Mouse (Mus musculus) heart, adult 2 months (tissue): ENCODE measurements around the gene Tmem9b. TPM values are rescaled to one million over a fixed set of nuclear protein-coding genes. Genes with fewer than 3 reads are reported as not detected.

ENCODE experiments used
- DNase-seq, 2 experiments: peaks; one replicate each; pipeline ENCODE4 v3.0.0; 2021
- H3K27ac ChIP-seq: fragments of 200-600 bp; 2 replicates; pipeline ENCODE4 v1.8.1; 2022
- H3K27me3 ChIP-seq: fragments of 200-500 bp; 2 replicates; pipeline ENCODE4 v1.6.1; 2012; ENCODE audit warnings: mild to moderate bottlenecking, low read length, inconsistent platforms, mixed read lengths; ENCODE audit not compliant: control insufficient read depth, insufficient read depth
- H3K36me3 ChIP-seq: fragments of 200-500 bp; 2 replicates; pipeline ENCODE4 v1.6.1; 2012; ENCODE audit warnings: low read length, inconsistent platforms; ENCODE audit not compliant: control insufficient read depth, insufficient read depth
- H3K4me1 ChIP-seq: fragments of 200-500 bp; 2 replicates; pipeline ENCODE4 v1.6.1; 2011; ENCODE audit warnings: low read length; ENCODE audit not compliant: control insufficient read depth, insufficient read depth
- H3K4me3 ChIP-seq: fragments of 200-600 bp; 2 replicates; pipeline ENCODE4 v1.8.1; 2022
- H3K79me2 ChIP-seq: fragments of 200-500 bp; replicated peaks from 2 replicates; pipeline ENCODE4 v1.6.1; 2012; ENCODE audit warnings: mild to moderate bottlenecking, inconsistent platforms, low read length, moderate library complexity, mixed read lengths; ENCODE audit not compliant: control insufficient read depth, insufficient read depth
- H3K9ac ChIP-seq: fragments of 200-500 bp; 2 replicates; pipeline ENCODE4 v1.6.1; 2012; ENCODE audit warnings: low read depth, mild to moderate bottlenecking, control low read depth, inconsistent platforms, low read length, mixed read lengths
- CTCF ChIP-seq: fragments of 200-600 bp; IDR thresholded peaks from 2 replicates; pipeline ENCODE4 v1.8.1; 2022; ENCODE audit warnings: antibody characterized with exemption, mild to moderate bottlenecking, moderate library complexity
- EP300 ChIP-seq: fragments of 200-500 bp; IDR thresholded peaks from 2 replicates; pipeline ENCODE4 v1.6.1; 2011; ENCODE audit warnings: low read depth, low read length, control low read depth; ENCODE audit not compliant: insufficient read depth
- POLR2A ChIP-seq: fragments of 200-500 bp; IDR thresholded peaks from 2 replicates; pipeline ENCODE4 v1.6.1; 2011; ENCODE audit warnings: mild to moderate bottlenecking, low read depth, low read length, control low read depth; ENCODE audit not compliant: insufficient read depth
- WGBS: fragments of 180-500 bp; shearing (Covaris S2); methylation state at CpG from one replicate; pipeline ENCODE4 v1.1.7; 2018; 5-methylcytosine and 5-hydroxymethylcytosine counted together
- intact Hi-C: fragments of 180-260 bp; cut with DNase I; formaldehyde crosslinking; loops from one replicate; pipeline ENCODE4 v1.15.1; 2025
- polyA plus RNA-seq: library from polyadenylated mRNA; depleted of rRNA; stranded (reverse); fragments of >200 nt; gene quantifications from 2 replicates; pipeline ENCODE4 v1.2.3, GENCODE M21; 2012
- total RNA-seq, 2 experiments: library from RNA; stranded (reverse); gene quantifications; 2 replicates each; pipeline ENCODE4 v1.2.3; 2021

Tmem9b gene
- total and polyA plus RNA-seq, 3 experiments: 28.1 to 35.4 (median 34.3) TPM

DNA sequence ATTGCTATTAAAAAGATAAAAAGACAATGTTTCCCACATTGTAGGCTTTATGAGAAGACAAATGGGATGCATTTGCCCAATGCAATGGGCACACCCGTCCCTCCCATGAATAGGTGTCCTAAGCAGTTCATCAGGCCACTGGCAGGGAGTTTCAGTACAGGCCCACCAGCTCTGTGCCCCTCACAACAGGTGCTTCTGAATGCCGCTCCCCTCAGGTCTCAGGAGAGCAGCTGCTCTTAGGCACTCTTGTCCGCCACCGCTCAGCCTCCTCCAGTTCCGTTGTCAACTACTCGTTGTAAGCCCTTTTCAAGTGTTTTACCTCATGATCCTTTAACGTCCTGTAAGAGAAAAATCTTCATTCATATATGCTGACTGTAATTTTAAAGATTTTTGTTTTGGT, 40.5 kb downstream of the Tmem9b start:
- intact Hi-C loops: no loop called here
- no peak overlapping the region for H3K27ac ChIP-seq
- H3K4me3 ChIP-seq: no peak overlapping the region
- 92% methylated on average over 7 of the region's 7 CpGs for WGBS
- no peaks in the 10 kb centered on the region for H3K27me3 ChIP-seq
- no peak overlapping the region for H3K9ac ChIP-seq
- H3K36me3 ChIP-seq: peaks cover 7% of the 10 kb centered on the region
- H3K4me1 ChIP-seq: peaks cover 6% of the 10 kb centered on the region
- no peaks in the 10 kb centered on the region for H3K79me2 ChIP-seq
- TF ChIP-seq CTCF: no peak
- no peak for TF ChIP-seq EP300
- no peak for TF ChIP-seq POLR2A
- no peak for DNase-seq

DNA sequence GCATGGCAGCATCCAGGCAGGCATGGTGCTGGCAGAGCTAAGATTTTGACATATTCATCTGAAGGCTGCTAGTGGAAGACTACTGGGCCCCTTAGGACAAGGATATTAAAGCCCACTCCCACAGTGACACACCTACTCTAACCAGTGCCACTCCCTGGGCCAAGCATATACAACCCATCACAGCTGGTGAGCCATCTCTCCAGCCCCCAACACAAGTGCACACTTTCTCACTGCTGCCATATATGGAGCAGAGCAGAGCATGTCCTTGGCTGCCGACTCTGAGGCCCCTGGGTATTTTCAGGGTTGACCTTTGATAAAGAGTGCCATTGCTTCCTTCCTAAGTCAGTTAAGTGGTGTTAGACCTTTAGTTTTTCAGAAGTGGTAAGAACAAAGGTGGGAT, 42.6 kb downstream of the Tmem9b start:
- Histone ChIP-seq H3K4me1 (peaks cover 6% of the 10 kb centered on the region), H3K9ac (no peak overlapping the region), H3K27ac (peak overlapping the region; percentile 53; the same call in 1 of the 2 replicates), H3K27me3 (no peaks in the 10 kb centered on the region), H3K4me3 (no peak overlapping the region), H3K36me3 (peaks cover 7% of the 10 kb centered on the region), H3K79me2 (no peaks in the 10 kb centered on the region)
- TF ChIP-seq EP300: no peak
- TF ChIP-seq POLR2A: no peak
- no peak for TF ChIP-seq CTCF
- intact Hi-C loops: no loop called here
- 12% methylated on average over 1 of the region's 1 CpGs for WGBS
- DNase-seq: no peak

DNA sequence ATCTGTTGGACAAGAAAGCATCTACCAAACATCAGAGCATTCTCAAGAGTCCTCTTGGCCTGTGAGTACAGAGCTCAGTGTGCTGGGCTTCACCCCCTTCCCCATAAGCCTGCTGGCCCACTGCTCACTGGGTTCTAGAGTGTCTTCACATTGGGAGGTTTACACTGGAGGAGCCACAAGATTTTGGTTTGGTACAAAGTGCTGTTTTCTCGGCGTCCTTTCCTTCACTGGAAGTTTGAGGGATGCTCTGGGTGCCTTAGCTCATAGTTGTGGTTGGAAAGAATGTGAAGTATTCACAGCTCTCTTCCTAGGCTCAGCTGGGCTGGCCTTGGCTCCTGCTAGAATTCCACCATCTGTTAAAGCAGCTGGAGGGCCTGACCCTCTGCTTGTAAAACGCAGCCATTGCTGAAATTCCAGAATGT, 43.7 kb downstream of the Tmem9b start:
- peak; percentile 60; the same call in 1 of the 2 replicates for TF ChIP-seq EP300
- no peak for TF ChIP-seq POLR2A
- no peak for TF ChIP-seq CTCF
- no peak overlapping the region for H3K4me3 ChIP-seq
- intact Hi-C loops: loop anchor here (2.0 kb wide), 1 partner anchor 184 kb away; no protein-coding TSS in a partner anchor

DNA sequence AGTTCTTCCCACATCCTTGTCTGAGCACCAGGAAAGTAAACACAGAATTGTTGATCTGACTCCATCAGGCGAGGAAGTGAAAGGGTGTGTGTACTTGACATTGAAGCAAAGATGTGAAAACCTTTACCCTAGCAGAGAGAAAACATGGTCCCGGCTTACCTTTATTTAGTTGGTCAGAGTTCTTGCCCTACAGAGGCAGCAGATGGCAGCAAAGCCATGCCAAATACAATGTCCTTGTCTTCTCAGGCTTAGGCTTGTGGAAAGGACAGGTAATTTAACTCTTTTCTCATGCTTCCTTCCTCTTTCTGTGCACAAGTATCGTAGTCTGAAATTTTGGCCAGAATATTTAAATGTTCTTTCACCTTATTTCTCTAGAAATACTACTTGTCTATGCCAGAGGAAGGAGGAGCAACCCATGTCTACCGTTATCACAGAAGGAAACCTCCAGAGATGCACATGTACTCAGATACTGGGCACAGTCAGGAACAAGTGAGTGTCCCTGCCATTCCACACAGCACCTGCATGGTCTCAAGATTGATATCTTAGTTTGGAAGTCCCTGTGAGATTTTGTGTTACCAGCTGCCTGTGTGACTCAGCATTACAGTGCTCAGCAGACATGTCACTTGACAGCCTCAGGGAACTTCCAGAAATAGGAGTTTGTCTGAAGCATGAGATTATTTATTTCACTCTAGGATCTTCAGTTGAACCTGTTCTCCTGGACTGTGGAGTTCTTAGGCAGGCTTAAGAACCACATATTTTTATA, 45.5 kb downstream of the Tmem9b start:
- WGBS: 30% methylated on average over 4 of the region's 4 CpGs
- no peak overlapping the region; the same call in 1 of the 2 replicates for H3K27ac ChIP-seq
- intact Hi-C loops: no loop called here
- no peak for TF ChIP-seq POLR2A
- 0 out of 2 replicates have a peak, but pooled peaks have one; percentile 21 for TF ChIP-seq EP300
- peak; percentile 81 for TF ChIP-seq CTCF
- H3K36me3 ChIP-seq: peaks cover 7% of the 10 kb centered on the region
- peak; percentile 45 to 48 for DNase-seq
- no peaks in the 10 kb centered on the region for H3K27me3 ChIP-seq
- H3K9ac ChIP-seq: no peak overlapping the region
- H3K79me2 ChIP-seq: no peaks in the 10 kb centered on the region
- H3K4me1 ChIP-seq: peaks cover 9% of the 10 kb centered on the region
- H3K4me3 ChIP-seq: no peak overlapping the region

More for the DNA sequence above, 43.7 kb downstream of the Tmem9b start:
- Histone ChIP-seq H3K79me2 (no peaks in the 10 kb centered on the region), H3K9ac (no peak overlapping the region), H3K36me3 (peaks cover 7% of the 10 kb centered on the region), H3K27ac (peak overlapping the region; percentile 34), H3K27me3 (no peaks in the 10 kb centered on the region), H3K4me1 (peaks cover 6% of the 10 kb centered on the region)
- WGBS: 30% methylated on average over 3 of the region's 3 CpGs
- peak; percentile 57 to 67 for DNase-seq

DNA sequence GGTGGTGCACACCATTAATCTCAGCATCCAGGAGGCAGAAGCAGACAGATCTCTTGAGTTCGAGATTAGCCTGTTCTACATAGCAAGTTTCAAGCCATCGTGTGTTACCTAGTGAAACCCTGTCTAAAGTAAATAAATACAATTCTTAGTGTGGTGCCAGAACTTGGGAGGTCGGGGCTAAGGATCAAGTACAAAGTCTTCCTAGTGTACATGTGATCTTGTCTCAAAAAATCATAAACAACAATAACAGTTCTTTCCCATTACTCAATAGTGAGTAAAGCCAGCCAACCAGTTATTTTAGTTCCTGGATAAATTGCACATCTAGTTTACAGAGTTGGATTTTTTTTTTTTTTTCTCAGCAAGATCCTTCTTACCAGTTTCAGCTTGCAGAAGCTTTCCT, 48.2 kb downstream of the Tmem9b start:
- no peaks in the 10 kb centered on the region for H3K27me3 ChIP-seq
- no peak overlapping the region for H3K27ac ChIP-seq
- WGBS: 63% methylated on average over 3 of the region's 3 CpGs
- H3K9ac ChIP-seq: no peak overlapping the region
- H3K79me2 ChIP-seq: no peaks in the 10 kb centered on the region
- peaks cover 8% of the 10 kb centered on the region for H3K4me1 ChIP-seq
- peak overlapping the region; percentile 85; the same call in 1 of the 2 replicates for H3K4me3 ChIP-seq
- no peak for DNase-seq
- intact Hi-C loops: no loop called here
- TF ChIP-seq POLR2A (no peak), EP300 (no peak), CTCF (no peak)
- peaks cover 4% of the 10 kb centered on the region for H3K36me3 ChIP-seq

DNA sequence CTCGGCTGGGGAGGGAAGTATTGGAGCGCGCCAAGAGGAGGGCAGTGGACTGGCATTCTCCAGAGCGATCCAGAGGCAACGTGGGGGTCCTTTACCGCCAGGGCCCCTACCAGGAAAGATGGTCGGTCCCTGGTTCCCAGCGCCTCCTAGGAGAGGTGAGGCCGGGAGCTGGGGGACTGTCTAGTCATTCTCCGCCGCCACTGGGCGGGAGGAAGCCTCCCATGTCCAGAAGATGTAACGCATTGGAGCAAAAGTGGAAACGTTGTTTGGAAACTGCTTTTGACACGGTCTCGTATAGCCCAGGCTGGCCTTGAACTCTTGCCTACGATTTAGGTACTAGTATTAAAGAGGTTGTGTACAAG, 48.7 kb downstream of the Tmem9b start:
- H3K27ac ChIP-seq: peak overlapping the region; percentile 66
- H3K36me3 ChIP-seq: peaks cover 2% of the 10 kb centered on the region
- H3K4me1 ChIP-seq: peaks cover 8% of the 10 kb centered on the region
- H3K27me3 ChIP-seq: no peaks in the 10 kb centered on the region
- DNase-seq: no peak
- WGBS: 5% methylated on average over 17 of the region's 17 CpGs
- peak overlapping the region; percentile 78 for H3K9ac ChIP-seq
- no peaks in the 10 kb centered on the region for H3K79me2 ChIP-seq
- no peak for TF ChIP-seq EP300
- TF ChIP-seq POLR2A: no peak
- TF ChIP-seq CTCF: no peak
- intact Hi-C loops: no loop called here
- H3K4me3 ChIP-seq: peak overlapping the region; percentile 85
